Mouse (Mus musculus) CH12.LX (cell line): ENCODE data around the gene Mrps23.

Source experiments
- CHD1 ChIP-seq: IDR thresholded peaks from 2 replicates; pipeline ENCODE4 v1.6.1; 2012; ENCODE audit warnings: low read depth, low read length, improper control_type of control experiment, inconsistent platforms
- CTCF ChIP-seq, 2 experiments: IDR thresholded peaks in 1 of 2; conservative IDR thresholded peaks in 1 of 2; 2 replicates each; pipeline ENCODE4 v1.5.1; 2011 to 2012; ENCODE audit warnings: low read depth in 2 of 2, low read length in 2 of 2, improper control_type of control experiment in 1 of 2, inconsistent platforms in 1 of 2, mild to moderate bottlenecking in 1 of 2, moderate library complexity in 1 of 2
- E2F4 ChIP-seq: IDR thresholded peaks from 2 replicates; pipeline ENCODE4 v1.6.1; 2011; ENCODE audit warnings: low read depth, low read length, improper control_type of control experiment; ENCODE audit not compliant: insufficient replicate concordance
- EP300 ChIP-seq: IDR thresholded peaks from 2 replicates; pipeline ENCODE4 v1.6.1; 2011; ENCODE audit warnings: low read length, improper control_type of control experiment
- GABPA ChIP-seq: IDR thresholded peaks from 2 replicates; pipeline ENCODE4 v1.6.1; 2012; ENCODE audit warnings: low read depth, low read length, improper control_type of control experiment, inconsistent platforms; ENCODE audit not compliant: insufficient replicate concordance
- HCFC1 ChIP-seq: IDR thresholded peaks from 2 replicates; pipeline ENCODE4 v1.6.1; 2012; ENCODE audit warnings: low read depth, mild to moderate bottlenecking, inconsistent platforms, low read length, improper control_type of control experiment
- MAFK ChIP-seq: IDR thresholded peaks from 2 replicates; pipeline ENCODE4 v1.6.1; 2011; ENCODE audit warnings: low read length, improper control_type of control experiment; ENCODE audit not compliant: insufficient replicate concordance
- MAZ ChIP-seq: IDR thresholded peaks from 2 replicates; pipeline ENCODE4 v1.6.1; 2012; ENCODE audit warnings: low read depth, mild to moderate bottlenecking, inconsistent platforms, low read length, improper control_type of control experiment, moderate library complexity
- NELFE ChIP-seq: IDR thresholded peaks from 2 replicates; pipeline ENCODE4 v1.6.1; 2011; ENCODE audit warnings: low read depth, low read length, improper control_type of control experiment
- POLR2A ChIP-seq: IDR thresholded peaks from 2 replicates; pipeline ENCODE4 v1.6.1; 2011; ENCODE audit warnings: low read depth, mild to moderate bottlenecking, improper control_type of control experiment, low read length
- RCOR1 ChIP-seq: conservative IDR thresholded peaks from 2 replicates; pipeline ENCODE4 v1.6.1; 2012; ENCODE audit warnings: low read depth, mild to moderate bottlenecking, inconsistent platforms, low read length, improper control_type of control experiment
- SIN3A ChIP-seq: IDR thresholded peaks from 2 replicates; pipeline ENCODE4 v1.6.1; 2012; ENCODE audit warnings: low read length, improper control_type of control experiment, inconsistent platforms
- USF1 ChIP-seq: IDR thresholded peaks from 2 replicates; pipeline ENCODE4 v1.6.1; 2014; ENCODE audit warnings: low read depth, mild to moderate bottlenecking, inconsistent platforms, low read length, improper control_type of control experiment
- ZC3H11A ChIP-seq: IDR thresholded peaks from 2 replicates; pipeline ENCODE4 v1.6.1; 2012; ENCODE audit warnings: low read depth, mild to moderate bottlenecking, inconsistent platforms, low read length, improper control_type of control experiment

DNA sequence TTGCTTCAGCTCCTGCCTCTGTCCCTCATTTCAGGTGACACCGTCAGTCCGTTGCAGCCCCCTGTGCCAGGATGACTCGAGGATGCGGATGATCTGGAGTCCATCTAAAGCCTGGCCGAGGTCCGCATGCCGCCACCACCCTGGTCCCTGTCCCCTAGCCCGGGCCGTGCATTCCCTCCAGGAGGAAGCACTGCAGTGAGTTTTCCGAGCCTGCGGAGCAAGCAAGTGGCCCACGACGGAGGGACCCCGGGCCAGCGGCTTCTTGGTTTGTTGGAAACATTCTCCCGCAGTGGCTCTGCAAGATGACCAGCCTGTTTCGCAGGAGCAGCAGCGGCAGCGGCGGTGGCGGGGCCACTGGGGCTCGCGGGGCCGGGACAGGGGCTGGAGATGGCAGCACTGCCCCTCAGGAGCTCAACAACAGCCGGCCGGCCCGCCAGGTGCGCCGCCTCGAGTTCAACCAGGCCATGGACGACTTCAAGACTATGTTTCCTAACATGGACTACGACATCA lies 34.6 kb upstream of the Mrps23 start:
- TF ChIP-seq EP300, result no peak
- TF ChIP-seq CTCF (conservative IDR thresholded peaks at IDR 0.05 in 1 of 2, IDR thresholded peaks at IDR 0.05 in 1 of 2; ENCODE audit: low read depth in 2 of 2, low read length in 2 of 2), result no peak
- no peak for TF ChIP-seq NELFE
- no peak for TF ChIP-seq MAFK
- no peak for TF ChIP-seq E2F4
- no peak for TF ChIP-seq CHD1
- TF ChIP-seq MAZ, result no peak
- no peak for TF ChIP-seq SIN3A
- no peak for TF ChIP-seq RCOR1
- no peak for TF ChIP-seq USF1
- TF ChIP-seq POLR2A, result no peak
- TF ChIP-seq HCFC1, result no peak
- TF ChIP-seq GABPA, result no peak
- no peak for TF ChIP-seq ZC3H11A
